Mouse (Mus musculus) liver, embryonic 14.5 days (tissue): Measurements from ENCODE around the gene Ptcd3. TPM values are rescaled to one million over a fixed set of nuclear protein-coding genes. Genes with fewer than 3 reads are reported as not detected.
A peak's percentile ranks its signal among the peaks of the same experiment; 100 is the strongest.

ENCODE experiments used
- ATAC-seq: fragments of 200-750 bp; cut with Nextera tagmentation; 2 replicates; pipeline ENCODE4 v1.8.0; 2017; ENCODE audit warnings: moderate number of reproducible peaks, mild to moderate bottlenecking, moderate library complexity; ENCODE audit not compliant: insufficient read depth
- DNase-seq, 3 experiments: peaks; one replicate each; pipeline ENCODE4 v3.0.0-alpha.2; 2012 to 2013; ENCODE audit warnings: low read depth in 3 of 3, low spot score in 3 of 3
- H3K27ac ChIP-seq: fragments of 300-500 bp; sonication (generic); 2 replicates; pipeline ENCODE4 v1.5.1; 2014; ENCODE audit warnings: moderate library complexity, mild to moderate bottlenecking, control low read depth, inconsistent platforms
- H3K27me3 ChIP-seq: fragments of 300-500 bp; sonication (generic); 2 replicates; pipeline ENCODE4 v1.6.1; 2014; ENCODE audit warnings: mild to moderate bottlenecking, low read length, moderate library complexity; ENCODE audit not compliant: control insufficient read depth, insufficient read depth
- H3K36me3 ChIP-seq: fragments of 300-500 bp; sonication (generic); replicated peaks from 2 replicates; pipeline ENCODE4 v1.6.1; 2014; ENCODE audit warnings: low read depth; ENCODE audit not compliant: control insufficient read depth, insufficient read depth
- H3K4me1 ChIP-seq, 2 experiments: fragments of 200-500 bp in 1 of 2; fragments of 300-500 bp in 1 of 2; sonication (generic) in 1 of 2; replicated peaks; 2 replicates each; pipeline ENCODE4 v1.6.1; 2012 to 2014; ENCODE audit warnings: antibody characterized with exemption in 1 of 2, inconsistent platforms in 1 of 2, low read length in 1 of 2; ENCODE audit not compliant: control insufficient read depth in 2 of 2, insufficient read depth in 2 of 2
- H3K4me2 ChIP-seq: fragments of 300-500 bp; sonication (generic); 2 replicates; pipeline ENCODE4 v1.6.1; 2014; ENCODE audit warnings: low read depth, mild to moderate bottlenecking, control low read depth, moderate library complexity
- H3K4me3 ChIP-seq, 2 experiments: fragments of 200-500 bp in 1 of 2; fragments of 300-500 bp in 1 of 2; sonication (generic) in 1 of 2; 2 replicates each; pipeline ENCODE4 v1.5.1; 2012 to 2014; ENCODE audit warnings: low read depth in 2 of 2, low read length in 2 of 2, mild to moderate bottlenecking in 2 of 2, control low read depth in 1 of 2, inconsistent platforms in 1 of 2, moderate library complexity in 1 of 2; ENCODE audit not compliant: insufficient read depth in 1 of 2
- H3K9ac ChIP-seq: fragments of 300-500 bp; sonication (generic); replicated peaks from 2 replicates; pipeline ENCODE4 v1.6.1; 2014; ENCODE audit warnings: mild to moderate bottlenecking, control low read depth, moderate library complexity
- H3K9me3 ChIP-seq: fragments of 300-500 bp; sonication (generic); 2 replicates; pipeline ENCODE4 v1.6.1; 2016; ENCODE audit warnings: low read length, mixed read lengths; ENCODE audit not compliant: control insufficient read depth
- CTCF ChIP-seq: IDR thresholded peaks from 2 replicates; pipeline ENCODE4 v1.5.1; 2016; ENCODE audit warnings: antibody characterized with exemption, low read depth, control low read depth
- EP300 ChIP-seq: IDR thresholded peaks from 2 replicates; pipeline ENCODE4 v1.6.1; 2016; ENCODE audit warnings: antibody characterized with exemption, low read depth
- WGBS: fragments of 180-500 bp; shearing (Covaris S2); extraction: QIAGEN DNeasy Blood & Tissue Kit; methylation state at CpG from one replicate; pipeline ENCODE4 v1.1.7; 2014; ENCODE audit not compliant: insufficient replicate concordance; 5-methylcytosine and 5-hydroxymethylcytosine counted together
- polyA plus RNA-seq, 2 experiments: library from polyadenylated mRNA; depleted of rRNA in 1 of 2; stranded (reverse) in 1 of 2; unstranded in 1 of 2; fragments of >200 nt; fragmentation: Nextera tagmentation in 1 of 2; extraction: Ambion mirVana in 1 of 2; gene quantifications; 2 replicates each; pipeline versions ENCODE4 v1.2.1 to v1.2.3; 2012 to 2014

The Ptcd3 gene
- polyA plus RNA-seq (2012; rRNA removed) (20.1 and 29.4 TPM in 2 replicates), polyA plus RNA-seq (2014; fragmentation: Nextera tagmentation; extraction: Ambion mirVana) (55.6 and 61.3 TPM in 2 replicates)

DNA sequence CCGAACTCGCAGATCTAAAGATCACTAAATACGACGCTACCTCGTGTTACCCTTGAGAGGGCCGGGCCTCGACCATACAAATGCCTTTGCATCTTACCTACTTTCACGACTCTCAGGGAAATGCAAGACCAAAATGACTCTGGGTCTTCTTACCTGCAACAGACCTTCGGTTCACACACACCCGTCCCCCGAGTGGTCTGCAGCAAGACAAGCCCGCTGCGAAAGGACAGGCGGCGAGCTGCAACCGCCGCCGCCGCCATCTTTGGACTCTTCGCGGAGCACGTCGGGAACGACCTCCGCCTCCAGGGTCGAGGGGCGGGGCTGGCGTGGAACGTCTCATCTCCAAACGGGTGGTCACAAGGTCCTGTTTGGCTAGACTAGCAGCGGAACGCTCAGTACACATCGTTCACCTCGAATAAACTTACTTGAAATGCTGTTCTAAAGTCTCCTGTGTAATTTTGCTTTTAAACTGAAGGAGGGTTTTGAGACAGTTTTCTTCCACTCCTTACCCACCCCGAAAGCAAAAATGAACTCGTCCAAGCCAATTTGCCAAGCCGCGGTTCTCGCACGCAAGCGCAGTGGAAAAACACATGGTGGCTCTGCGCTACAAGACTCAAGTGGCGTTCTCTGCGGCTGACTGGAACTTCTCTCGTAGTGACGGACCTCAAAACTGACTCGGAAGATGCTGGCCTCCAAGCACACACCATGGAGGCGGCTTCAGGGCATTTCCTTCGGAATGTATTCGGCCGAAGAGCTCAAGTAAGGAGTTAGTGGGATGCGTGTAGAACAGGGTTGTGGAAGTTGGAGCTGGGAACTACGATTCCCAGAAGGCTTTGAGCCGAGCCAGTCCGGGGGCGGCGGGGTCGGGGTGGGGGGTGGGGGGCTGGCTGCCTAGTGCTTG lies at the start of gene Ptcd3, which contains the start of gene Polr1a:
TSS of gene Ptcd3 (minus strand) at position 270 of the 901 bp plus-strand sequence.
TSS of gene Polr1a (plus strand) at position 573 of the 901 bp plus-strand sequence.
- Histone ChIP-seq H3K9me3 (no peaks in the 10 kb centered on the region), H3K9ac (peak within 1 kb of the TSS; percentile 87), H3K4me3 (peak within 1 kb of the TSS; percentile 94 to 98), H3K4me1 (peaks cover 17 to 29% of the 10 kb centered on the region in 2 experiments), H3K4me2 (peak within 1 kb of the TSS; percentile 95), H3K27ac (no peak within 1 kb of the TSS; the same call in 1 of the 2 replicates), H3K27me3 (no peaks in the 10 kb centered on the region), H3K36me3 (peaks cover 26% of the 10 kb centered on the region)
- under 1% methylated on average over 58 of the region's 58 CpGs for WGBS
- TF ChIP-seq EP300: 0 out of 2 replicates have a peak, but pooled peaks have one; percentile 41
- TF ChIP-seq CTCF: no peak
- DNase-seq (peak; percentile 84 to 88 (median 86)), ATAC-seq (peak; percentile 84)

DNA sequence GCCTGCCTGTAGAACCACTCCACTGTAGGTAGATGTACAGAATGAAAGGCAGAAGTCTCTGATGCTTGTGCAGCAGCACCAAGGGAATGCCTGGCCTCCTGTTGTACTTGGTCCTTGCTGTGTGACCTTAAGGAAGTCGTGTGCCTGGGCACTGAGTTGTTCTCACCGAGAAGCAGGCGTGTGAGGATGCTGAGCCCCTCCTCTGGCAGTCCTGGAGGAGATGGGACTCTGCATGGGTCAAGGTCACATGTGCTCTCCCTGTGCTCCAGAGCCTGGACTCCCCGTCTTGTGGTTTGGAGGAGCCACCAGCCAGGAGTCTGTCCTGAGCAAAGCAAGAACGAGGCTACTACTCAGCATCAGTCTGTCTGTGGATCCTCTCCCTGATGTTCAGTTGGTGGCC lies 42.6 kb upstream of the Ptcd3 start:
- TF ChIP-seq EP300 (no peak), CTCF (no peak)
- H3K4me3 ChIP-seq: no peak overlapping the region
- no peak for DNase-seq
- ATAC-seq: no peak
- H3K9ac ChIP-seq: no peak overlapping the region
- 79% methylated on average over 5 of the region's 5 CpGs for WGBS
- H3K9me3 ChIP-seq: no peaks in the 10 kb centered on the region
- H3K36me3 ChIP-seq: peaks cover 23% of the 10 kb centered on the region
- H3K4me1 ChIP-seq: no peaks in the 10 kb centered on the region
- no peaks in the 10 kb centered on the region for H3K27me3 ChIP-seq
- H3K27ac ChIP-seq: no peak overlapping the region
- H3K4me2 ChIP-seq: no peak overlapping the region

DNA sequence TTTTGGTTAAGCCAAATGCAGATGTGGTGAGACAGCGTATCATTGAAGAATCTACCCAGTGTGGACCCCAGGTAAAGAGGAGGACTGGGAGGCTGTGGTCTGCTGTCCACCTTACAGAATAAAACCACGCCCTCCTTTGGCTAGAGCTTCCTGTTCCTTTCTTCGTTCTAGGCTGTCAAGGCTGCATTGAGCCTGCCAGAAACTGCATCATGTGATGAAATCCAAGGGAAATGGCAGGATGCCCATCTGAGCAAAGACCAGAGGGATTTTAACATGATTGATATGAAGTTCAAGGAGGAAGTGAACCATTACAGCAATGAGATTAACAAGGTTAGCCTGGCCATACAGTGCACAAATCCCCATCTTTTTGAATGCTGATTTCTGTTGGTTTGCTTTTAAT lies 42.0 kb upstream of the Ptcd3 start:
- H3K9ac ChIP-seq: no peak overlapping the region
- no peak overlapping the region for H3K27ac ChIP-seq
- TF ChIP-seq CTCF: no peak
- TF ChIP-seq EP300: no peak
- WGBS: 67% methylated on average over 3 of the region's 3 CpGs
- H3K4me2 ChIP-seq: no peak overlapping the region
- H3K27me3 ChIP-seq: no peaks in the 10 kb centered on the region
- H3K36me3 ChIP-seq: peaks cover 23% of the 10 kb centered on the region
- no peak for ATAC-seq
- no peaks in the 10 kb centered on the region for H3K9me3 ChIP-seq
- H3K4me3 ChIP-seq: no peak overlapping the region
- H3K4me1 ChIP-seq: no peaks in the 10 kb centered on the region
- no peak for DNase-seq

DNA sequence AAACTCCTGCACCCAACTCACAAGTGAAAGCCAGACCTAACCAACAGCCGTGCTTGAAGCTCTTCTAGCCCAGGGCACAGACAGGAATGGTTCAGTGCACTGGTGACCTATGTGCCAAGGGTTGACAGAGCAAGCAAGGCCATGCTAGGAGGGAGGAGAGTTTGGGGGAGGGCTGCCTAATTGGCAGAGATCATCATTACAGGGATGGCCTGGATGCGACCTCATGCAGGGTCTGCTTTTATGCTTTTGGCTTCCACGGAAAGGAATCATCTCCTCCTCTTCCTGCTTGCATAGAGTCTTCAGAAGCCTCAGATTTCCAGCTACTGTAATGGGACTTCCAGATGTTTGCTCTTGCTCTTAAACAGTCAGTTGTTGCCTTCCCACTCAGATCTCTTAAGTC lies 41.2 kb upstream of the Ptcd3 start:
- DNase-seq: no peak
- H3K27me3 ChIP-seq: no peaks in the 10 kb centered on the region
- no peaks in the 10 kb centered on the region for H3K4me1 ChIP-seq
- no peak overlapping the region for H3K27ac ChIP-seq
- no peak overlapping the region for H3K4me2 ChIP-seq
- no peak for TF ChIP-seq CTCF
- no peak for TF ChIP-seq EP300
- H3K9me3 ChIP-seq: no peaks in the 10 kb centered on the region
- peaks cover 23% of the 10 kb centered on the region for H3K36me3 ChIP-seq
- no peak for ATAC-seq
- WGBS: 75% methylated on average over 3 of the region's 3 CpGs
- H3K9ac ChIP-seq: no peak overlapping the region
- no peak overlapping the region for H3K4me3 ChIP-seq

DNA sequence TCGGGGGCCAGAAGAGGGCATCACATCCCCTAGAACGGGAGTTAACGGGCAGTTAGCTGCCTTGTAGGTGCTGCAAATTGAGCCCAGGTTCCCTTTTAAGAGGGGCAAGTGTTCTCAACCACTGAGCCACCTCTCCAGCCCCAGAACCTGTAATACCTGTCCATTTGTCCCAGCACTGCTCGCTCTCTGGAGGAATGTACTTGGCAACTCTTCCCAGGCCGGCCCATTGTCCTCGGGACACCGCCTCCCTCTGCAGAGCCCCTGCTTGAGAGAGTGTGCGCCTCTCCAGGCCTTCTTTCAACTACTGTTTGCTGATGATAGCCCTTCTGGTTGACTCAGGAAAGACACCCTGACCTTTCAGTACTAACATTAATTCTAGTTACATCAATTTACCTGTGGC lies 37.6 kb upstream of the Ptcd3 start:
- 83% methylated on average over 8 of the region's 8 CpGs for WGBS

More for the DNA sequence above, 37.6 kb upstream of the Ptcd3 start:
- H3K36me3 ChIP-seq: peaks cover 16% of the 10 kb centered on the region
- no peak for TF ChIP-seq EP300
- peak; percentile 23; the same call in 1 of the 2 replicates for TF ChIP-seq CTCF
- H3K27me3 ChIP-seq: no peaks in the 10 kb centered on the region
- DNase-seq (no peak), ATAC-seq (no peak)
- H3K9ac ChIP-seq: no peak overlapping the region
- H3K4me1 ChIP-seq: no peaks in the 10 kb centered on the region
- no peaks in the 10 kb centered on the region for H3K9me3 ChIP-seq
- H3K4me2 ChIP-seq: no peak overlapping the region
- no peak overlapping the region for H3K27ac ChIP-seq
- no peak overlapping the region for H3K4me3 ChIP-seq
